Mouse (Mus musculus) left cerebral cortex, adult 18-20 months (tissue): ENCODE results near the gene Ogfrl1. TPM values are rescaled to one million over a fixed set of nuclear protein-coding genes. Genes with fewer than 3 reads are reported as not detected.

Experiments used
- DNase-seq, 2 experiments: peaks; one replicate each; pipeline ENCODE4 v3.0.0; 2021 to 2022; ENCODE audit warnings: low spot score in 2 of 2, mixed read lengths in 1 of 2
- total RNA-seq, 2 experiments: library from RNA; stranded (reverse); gene quantifications; 2 replicates each; pipeline ENCODE4 v1.2.3; 2021

Gene Ogfrl1
- total RNA-seq, 2 experiments from 2014 or later, result 77.0 to 91.0 TPM

DNA sequence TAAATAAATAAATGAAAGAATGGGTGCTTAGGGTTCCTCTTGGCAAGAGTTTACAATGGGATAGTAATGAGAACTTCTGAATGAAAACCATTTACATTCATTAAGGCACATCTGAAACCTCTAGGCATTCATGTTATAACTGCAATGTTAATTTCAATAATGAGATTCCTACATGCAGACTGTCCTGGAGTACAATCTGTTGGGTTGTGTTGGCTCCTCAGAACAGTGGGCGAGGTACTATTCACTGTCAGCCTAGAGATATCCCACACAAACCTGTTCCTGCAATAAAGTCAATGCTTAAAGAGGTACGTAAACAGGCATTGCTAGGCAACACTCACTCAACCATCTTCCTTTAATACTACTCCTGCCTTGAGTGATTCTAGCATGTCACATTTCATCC, 32.0 kb downstream of the Ogfrl1 start:
- DNase-seq, result no peak

DNA sequence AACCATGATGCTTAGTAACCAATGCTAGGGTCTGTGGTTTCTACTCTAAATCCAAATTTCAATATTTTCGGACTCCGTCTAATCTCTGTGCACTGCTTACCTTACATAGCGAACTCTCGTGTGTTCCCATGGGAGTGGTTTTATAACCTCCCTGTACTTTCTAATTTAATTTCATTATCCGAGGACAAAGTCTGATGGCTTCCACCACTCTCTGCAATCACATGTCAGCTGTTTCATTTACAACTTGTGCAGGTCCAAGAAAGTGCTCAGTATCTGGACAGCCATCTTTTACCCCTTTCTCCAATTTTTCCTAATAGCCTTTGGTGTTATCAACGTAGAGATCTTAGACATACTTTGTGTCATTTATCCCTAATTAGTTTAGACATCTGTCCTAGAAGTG, 44.7 kb downstream of the Ogfrl1 start:
- DNase-seq, result no peak

DNA sequence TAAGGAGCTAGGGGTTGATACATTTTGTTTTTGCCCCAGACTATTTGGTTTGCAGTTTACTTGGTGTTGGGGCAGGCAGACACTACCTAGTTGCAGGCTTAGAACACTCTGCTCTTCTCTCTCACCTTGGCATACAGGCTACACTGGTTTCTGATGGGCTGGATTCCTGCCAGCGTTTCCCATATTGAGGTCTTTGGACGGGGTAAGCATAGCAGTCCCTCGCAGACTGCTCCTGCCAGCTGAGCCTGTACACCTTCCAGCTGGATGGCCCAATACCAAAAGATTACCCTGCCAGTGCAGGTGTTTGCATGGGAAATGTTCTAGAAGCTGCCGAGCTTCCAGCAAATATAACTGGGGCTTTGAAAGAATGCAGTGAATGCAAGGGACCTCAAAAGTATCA, 45.8 kb downstream of the Ogfrl1 start:
- no peak for DNase-seq

DNA sequence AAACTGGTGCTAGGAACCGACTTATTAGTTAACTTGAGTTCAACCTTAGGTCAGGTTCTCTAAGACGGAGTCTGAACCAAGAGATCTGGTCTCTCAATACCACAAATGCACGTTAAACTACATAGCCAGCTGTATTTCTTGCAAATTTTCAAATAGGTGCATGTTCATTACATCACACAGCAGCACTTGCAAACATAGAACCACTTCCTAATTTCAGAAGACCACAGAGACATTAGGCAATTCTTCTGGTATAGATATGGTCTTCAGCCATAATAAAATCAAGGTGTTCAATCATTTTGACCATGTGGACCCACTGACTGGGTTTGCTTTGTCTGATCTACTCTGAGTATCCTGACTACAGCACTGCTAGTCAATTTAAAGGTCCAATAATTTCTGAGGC, 51.9 kb downstream of the Ogfrl1 start:
- DNase-seq, result no peak

DNA sequence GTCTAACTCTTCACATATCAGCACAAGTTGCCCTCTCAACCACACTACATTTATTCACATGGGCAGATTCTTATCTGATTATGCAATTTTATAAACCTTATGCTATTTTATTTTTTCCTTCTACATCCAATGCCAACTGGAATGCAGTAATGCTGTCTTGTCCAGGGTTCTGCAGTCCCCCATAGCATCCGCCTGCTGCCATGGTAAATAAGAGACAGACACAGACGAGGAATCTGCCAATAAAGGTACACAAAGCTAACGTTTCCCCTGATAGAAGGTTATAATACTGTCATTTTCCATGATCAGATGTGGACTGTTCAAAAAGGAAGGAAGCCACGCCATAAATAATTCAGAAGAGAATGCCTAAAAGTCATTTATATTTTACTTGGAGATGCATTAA, 54.7 kb downstream of the Ogfrl1 start:
- no peak for DNase-seq

DNA sequence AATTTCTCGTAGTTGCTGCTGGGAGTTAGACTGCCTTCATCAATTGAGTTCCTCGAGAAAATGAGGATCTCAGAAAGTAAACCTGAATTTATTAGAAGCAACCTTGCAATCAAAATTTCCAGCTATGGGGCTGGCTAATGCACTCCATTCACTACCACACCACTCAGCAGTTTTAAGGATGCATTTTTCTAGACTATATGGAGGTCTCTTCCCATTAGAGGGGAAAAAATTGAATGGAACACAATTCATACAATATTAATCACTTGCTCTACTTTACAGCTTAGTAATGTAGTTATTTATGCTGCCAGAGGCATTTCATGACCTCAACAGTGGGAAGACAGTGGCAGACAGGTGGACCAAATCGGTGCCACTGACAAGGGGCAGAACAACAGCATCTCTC, 55.3 kb downstream of the Ogfrl1 start:
- DNase-seq, result no peak

DNA sequence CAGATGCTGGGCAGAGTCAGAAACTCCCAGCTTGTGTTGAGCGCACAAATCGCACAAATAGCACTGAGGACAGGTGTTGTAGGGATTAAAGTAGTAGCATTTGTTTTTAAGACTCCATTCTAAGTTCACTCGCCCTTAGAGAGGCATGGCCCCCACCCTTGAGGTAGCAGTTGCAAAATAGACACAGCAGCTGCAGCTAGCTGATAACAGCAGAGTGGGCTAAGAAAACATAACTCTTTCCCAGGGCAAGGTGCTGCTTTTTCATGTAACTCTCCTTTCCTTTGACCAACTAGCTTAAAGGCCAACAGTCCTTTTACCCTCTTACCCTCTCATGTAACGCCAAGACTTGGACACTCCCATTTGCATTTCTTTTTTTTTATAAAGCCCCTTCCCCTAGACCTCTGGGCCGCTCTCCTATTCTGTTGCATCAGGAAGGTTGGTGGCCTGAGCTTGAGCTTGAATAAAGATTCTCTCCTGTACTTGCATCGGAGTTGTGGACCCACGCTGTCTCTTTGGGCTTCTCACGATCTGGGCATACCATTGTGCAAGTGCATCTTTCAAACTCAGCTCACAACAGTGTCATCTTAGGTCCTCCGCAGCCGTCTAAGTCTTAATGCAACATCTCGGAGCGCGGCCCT, 61.7 kb downstream of the Ogfrl1 start:
- no peak for DNase-seq

DNA sequence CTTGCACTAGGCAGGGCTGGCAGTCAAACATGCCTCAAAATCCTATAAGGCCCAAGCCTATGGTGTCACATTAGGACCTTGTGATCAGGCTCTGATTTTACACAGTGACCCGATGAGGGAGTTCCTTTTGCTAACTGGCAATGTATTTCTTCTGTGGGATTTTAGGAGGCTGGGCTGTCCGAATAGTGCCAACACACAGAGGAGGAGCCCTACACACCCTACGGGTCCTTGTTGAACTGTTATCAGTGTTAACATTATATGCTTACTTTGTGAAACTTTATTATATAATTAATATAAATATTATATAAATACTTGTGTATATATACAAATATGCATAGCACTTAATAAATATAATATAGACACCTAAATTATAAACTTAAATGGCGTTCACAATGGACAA, 62.5 kb downstream of the Ogfrl1 start:
- no peak for DNase-seq

DNA sequence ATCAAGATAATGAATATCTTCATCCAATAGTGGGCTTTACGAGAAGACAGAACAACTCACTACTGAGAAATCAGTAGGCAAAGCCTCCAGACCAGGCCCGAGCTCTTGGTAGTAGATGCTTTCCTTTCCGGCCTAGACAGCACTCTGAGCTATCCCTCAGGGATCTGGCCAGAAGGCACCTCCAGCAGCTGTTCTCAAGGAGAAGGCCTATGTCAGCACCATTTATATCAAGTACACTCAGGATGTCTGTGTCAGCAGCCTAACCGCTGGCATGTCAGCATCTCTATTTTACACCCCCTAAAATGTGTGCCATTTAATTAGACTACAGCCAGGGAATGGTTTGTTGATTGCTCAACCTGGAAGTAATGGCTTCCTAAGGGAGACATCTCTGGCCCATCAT, 65.4 kb downstream of the Ogfrl1 start:
- no peak for DNase-seq

DNA sequence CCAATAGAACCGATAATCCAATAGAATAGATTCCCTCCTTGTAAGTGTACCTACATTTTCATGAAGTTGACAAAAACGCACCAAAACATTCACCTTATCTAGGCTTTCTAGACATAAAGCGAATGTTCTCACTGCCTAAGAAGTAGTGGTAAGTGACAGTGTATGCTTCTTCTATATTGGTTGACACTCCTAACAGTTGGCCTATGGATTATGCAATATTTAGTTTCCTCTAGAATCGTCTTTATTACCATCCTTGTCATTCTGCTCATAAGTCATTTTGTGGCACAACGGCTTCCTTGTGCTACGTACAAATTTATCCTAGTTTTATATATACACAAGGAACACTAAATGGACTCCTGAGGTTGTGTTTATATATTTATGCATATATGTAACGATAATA, 72.4 kb downstream of the Ogfrl1 start:
- no peak for DNase-seq

DNA sequence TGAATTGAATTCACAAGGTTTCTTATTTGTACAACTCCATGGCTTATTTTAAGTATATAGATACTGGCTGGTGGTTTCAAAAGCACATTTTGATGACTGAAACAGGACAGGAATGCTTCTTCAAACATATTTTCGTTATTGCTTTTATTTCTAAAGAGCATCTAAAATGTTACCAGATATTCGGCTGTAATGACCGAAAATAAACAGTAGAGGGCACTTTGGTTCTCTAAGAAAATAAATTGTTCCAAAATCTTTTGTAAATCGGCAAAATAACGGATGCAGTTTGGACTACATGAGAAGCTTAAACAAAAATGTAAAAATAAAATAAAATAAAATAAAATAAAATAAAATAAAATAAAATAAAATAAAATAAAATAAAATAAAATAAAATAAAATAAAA, 73.3 kb downstream of the Ogfrl1 start:
- peak in 1 of 2 experiments; percentile 29 for DNase-seq

DNA sequence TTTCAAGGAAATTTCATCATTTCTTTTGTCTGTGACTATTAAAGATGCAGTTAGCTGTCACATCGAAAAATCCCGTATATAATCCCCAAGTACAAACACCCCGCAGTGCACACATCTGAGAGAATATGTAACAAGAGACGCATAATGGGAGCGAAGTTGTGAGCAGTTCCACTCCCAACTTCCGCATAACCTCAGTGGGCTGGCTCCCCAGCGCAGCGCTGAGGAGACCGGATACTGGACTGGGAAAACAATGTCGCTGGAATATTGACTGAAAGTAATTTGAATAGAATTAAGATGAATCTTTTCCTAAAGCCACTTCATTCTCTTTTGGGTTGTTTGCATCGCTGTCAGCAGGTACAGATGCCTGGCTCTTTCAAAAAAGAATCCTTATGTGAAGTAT, 74.3 kb downstream of the Ogfrl1 start:
- no peak for DNase-seq

DNA sequence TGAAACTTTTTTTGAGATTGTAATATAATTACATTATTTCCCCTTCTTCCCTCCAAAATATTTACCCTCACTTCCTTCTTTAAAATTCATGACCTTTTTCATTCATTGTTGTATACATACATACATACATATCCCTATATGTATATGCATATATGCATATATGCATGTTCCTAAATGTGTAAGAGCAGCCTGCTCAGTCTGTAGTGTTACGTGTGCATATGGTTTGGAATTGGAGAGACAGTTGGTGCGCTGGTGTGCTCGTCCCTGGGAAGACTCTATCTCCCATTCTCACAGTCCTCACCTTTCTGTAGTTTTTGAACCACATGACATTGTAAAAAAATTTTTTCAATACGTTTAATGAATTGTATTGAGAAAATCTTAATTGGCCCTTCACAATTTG, 75.4 kb downstream of the Ogfrl1 start:
- no peak for DNase-seq

DNA sequence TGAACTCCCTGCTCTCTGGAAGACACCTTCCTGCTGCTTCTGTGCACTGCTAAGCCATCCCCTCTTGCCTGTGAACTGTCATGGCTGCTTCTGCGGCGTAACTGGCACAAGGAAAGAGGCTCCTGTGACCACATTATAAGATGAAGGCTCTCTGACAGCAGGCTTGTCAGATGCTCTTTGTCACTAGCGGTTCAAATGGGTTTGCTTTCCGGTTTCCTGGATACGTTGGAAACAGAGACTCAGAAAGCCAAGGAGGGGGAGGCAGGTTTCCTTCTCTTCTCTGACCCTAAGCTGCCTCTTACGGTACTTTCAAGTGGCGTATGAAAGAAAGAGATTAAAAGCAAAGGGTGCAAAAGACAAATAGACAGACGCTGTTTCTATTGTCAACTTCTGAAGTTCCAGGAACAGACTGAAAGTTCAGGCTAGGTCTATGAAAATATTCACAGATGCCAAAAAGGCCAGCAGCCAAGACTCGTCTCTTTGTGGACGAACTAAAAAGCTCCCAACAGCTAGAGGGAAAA, 76.2 kb downstream of the Ogfrl1 start:
- no peak for DNase-seq

DNA sequence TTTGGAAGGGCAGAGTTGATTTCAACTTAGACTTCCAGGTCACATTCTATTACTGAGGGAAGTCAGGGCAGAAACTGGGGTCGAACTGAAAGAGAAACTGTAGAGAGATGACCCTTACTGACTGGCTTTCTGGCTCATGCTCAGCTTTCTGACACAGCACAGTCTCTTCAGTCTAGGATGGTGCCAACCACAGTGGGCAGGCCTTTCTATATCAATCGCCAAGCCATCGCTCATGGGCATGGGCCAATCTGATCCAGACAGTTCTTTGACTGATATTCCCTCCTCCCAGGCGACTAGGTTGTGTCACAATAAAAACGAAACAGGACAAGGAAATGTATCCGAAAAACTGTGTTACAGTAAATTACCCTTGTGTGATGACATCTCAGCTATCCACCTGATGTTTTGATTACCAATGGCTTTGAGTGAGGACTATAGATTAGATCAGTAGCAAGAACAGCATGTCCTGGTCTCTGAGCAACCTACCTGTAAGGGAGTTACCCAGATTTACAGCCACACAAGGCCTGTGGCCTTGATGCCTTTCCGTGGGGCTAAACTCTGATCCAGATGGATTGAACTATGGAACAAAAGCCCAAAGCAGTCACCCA, 76.9 kb downstream of the Ogfrl1 start:
- DNase-seq, result no peak
